Mouse (Mus musculus) E14TG2a.4 (cell line): ENCODE results near the gene Klhl23.

Experiments used
- CTCF ChIP-seq: conservative IDR thresholded peaks from 2 replicates; pipeline ENCODE4 v1.5.1; 2014; ENCODE audit warnings: low read length
- NANOG ChIP-seq: IDR thresholded peaks from 2 replicates; pipeline ENCODE4 v1.6.1; 2014; ENCODE audit warnings: borderline replicate concordance, low read length, mixed read lengths
- POU5F1 ChIP-seq: IDR thresholded peaks from 2 replicates; pipeline ENCODE4 v1.6.1; 2014; ENCODE audit warnings: low read length, borderline replicate concordance

GRCm38 (mm10) chr2:69789429-69790069 is 32.2 kb upstream of the Klhl23 start, which contains the start of the genes Ccdc173 and Phospho2:
- TF ChIP-seq CTCF (no peak), NANOG (no peak), POU5F1 (no peak)
